Mouse (Mus musculus) CH12.LX (cell line): ENCODE data around the gene Gpank1. TPM values are rescaled to one million over a fixed set of nuclear protein-coding genes. Genes with fewer than 3 reads are reported as not detected.

Experiments used
- DNase-seq: peaks from one replicate; pipeline ENCODE4 v3.0.0-alpha.2; 2013; ENCODE audit errors: extremely low read depth
- H3K27ac ChIP-seq: 2 replicates; pipeline ENCODE4 v1.5.1; 2012; ENCODE audit warnings: low read depth, mild to moderate bottlenecking, control low read depth, moderate library complexity; ENCODE audit not compliant: insufficient read depth
- H3K27me3 ChIP-seq: replicated peaks from 2 replicates; pipeline ENCODE3; 2012; ENCODE audit warnings: inconsistent platforms
- H3K36me3 ChIP-seq, 2 experiments: replicated peaks in 1 of 2; 2 replicates each; pipeline versions ENCODE3 to v1.6.1; 2012; ENCODE audit warnings: inconsistent platforms in 1 of 2, low read length in 1 of 2, mild to moderate bottlenecking in 1 of 2, mixed read lengths in 1 of 2, moderate library complexity in 1 of 2; ENCODE audit not compliant: control insufficient read depth in 1 of 2, insufficient read depth in 1 of 2
- H3K4me1 ChIP-seq, 2 experiments: 2 replicates each; pipeline ENCODE4 v1.6.1; 2012; ENCODE audit warnings: inconsistent platforms in 1 of 2, moderate library complexity in 1 of 2; ENCODE audit not compliant: insufficient read depth in 2 of 2, control insufficient read depth in 1 of 2
- H3K4me2 ChIP-seq: 2 replicates; pipeline ENCODE4 v1.6.1; 2012; ENCODE audit warnings: low read depth, mild to moderate bottlenecking, control low read depth; ENCODE audit not compliant: poor library complexity, insufficient read depth, severe bottlenecking
- H3K4me3 ChIP-seq, 3 experiments: fragments of 150-350 bp in 1 of 3; sonication (generic) in 1 of 3; replicated peaks in 1 of 3; 2 replicates each; pipeline versions ENCODE3 to v1.5.1; 2011 to 2012; ENCODE audit warnings: low read depth in 2 of 3, low read length in 2 of 3, mild to moderate bottlenecking in 2 of 3, moderate library complexity in 2 of 3, control low read depth in 1 of 3, improper control_type of control experiment in 1 of 3, inconsistent platforms in 1 of 3, mixed read lengths in 1 of 3; ENCODE audit not compliant: poor library complexity in 1 of 3
- H3K79me2 ChIP-seq: replicated peaks from 2 replicates; pipeline ENCODE4 v1.6.1; 2012; ENCODE audit warnings: mild to moderate bottlenecking, moderate library complexity; ENCODE audit not compliant: control insufficient read depth, poor library complexity, insufficient read depth, severe bottlenecking; ENCODE audit errors: extremely low read depth
- H3K9ac ChIP-seq: 2 replicates; pipeline ENCODE4 v1.6.1; 2012; ENCODE audit warnings: low read depth, mild to moderate bottlenecking, control low read depth, moderate library complexity; ENCODE audit not compliant: insufficient read depth
- H3K9me3 ChIP-seq: replicated peaks from 2 replicates; pipeline ENCODE3; 2012; ENCODE audit warnings: low read length, inconsistent platforms, mixed read lengths
- CHD2 ChIP-seq: IDR thresholded peaks from 2 replicates; pipeline ENCODE4 v1.6.1; 2011; ENCODE audit warnings: low read length, improper control_type of control experiment
- CTCF ChIP-seq, 2 experiments: IDR thresholded peaks in 1 of 2; conservative IDR thresholded peaks in 1 of 2; 2 replicates each; pipeline ENCODE4 v1.5.1; 2011 to 2012; ENCODE audit warnings: low read depth in 2 of 2, low read length in 2 of 2, improper control_type of control experiment in 1 of 2, inconsistent platforms in 1 of 2, mild to moderate bottlenecking in 1 of 2, moderate library complexity in 1 of 2
- EP300 ChIP-seq: IDR thresholded peaks from 2 replicates; pipeline ENCODE4 v1.6.1; 2011; ENCODE audit warnings: low read length, improper control_type of control experiment
- HCFC1 ChIP-seq: IDR thresholded peaks from 2 replicates; pipeline ENCODE4 v1.6.1; 2012; ENCODE audit warnings: low read depth, mild to moderate bottlenecking, inconsistent platforms, low read length, improper control_type of control experiment
- JUN ChIP-seq: IDR thresholded peaks from 2 replicates; pipeline ENCODE4 v1.6.1; 2011; ENCODE audit warnings: low read depth, mild to moderate bottlenecking, low read length, improper control_type of control experiment, moderate library complexity; ENCODE audit not compliant: insufficient read depth
- JUND ChIP-seq: conservative IDR thresholded peaks from 2 replicates; pipeline ENCODE4 v1.6.1; 2011; ENCODE audit warnings: low read depth, low read length, improper control_type of control experiment
- MAZ ChIP-seq: IDR thresholded peaks from 2 replicates; pipeline ENCODE4 v1.6.1; 2012; ENCODE audit warnings: low read depth, mild to moderate bottlenecking, inconsistent platforms, low read length, improper control_type of control experiment, moderate library complexity
- MEF2A ChIP-seq: IDR thresholded peaks from 2 replicates; pipeline ENCODE4 v1.6.1; 2014; ENCODE audit warnings: low read depth, mild to moderate bottlenecking, inconsistent platforms, low read length, improper control_type of control experiment, borderline replicate concordance
- MXI1 ChIP-seq: IDR thresholded peaks from 2 replicates; pipeline ENCODE4 v1.6.1; 2011; ENCODE audit warnings: mild to moderate bottlenecking, low read depth, low read length, improper control_type of control experiment
- PAX5 ChIP-seq: IDR thresholded peaks from 2 replicates; pipeline ENCODE4 v1.6.1; 2012; ENCODE audit warnings: low read length, inconsistent platforms, mixed read lengths
- POLR2A ChIP-seq: IDR thresholded peaks from 2 replicates; pipeline ENCODE4 v1.6.1; 2011; ENCODE audit warnings: low read depth, mild to moderate bottlenecking, improper control_type of control experiment, low read length
- RAD21 ChIP-seq: IDR thresholded peaks from 2 replicates; pipeline ENCODE4 v1.6.1; 2011; ENCODE audit warnings: low read depth, mild to moderate bottlenecking, low read length, improper control_type of control experiment, moderate library complexity
- SIN3A ChIP-seq: IDR thresholded peaks from 2 replicates; pipeline ENCODE4 v1.6.1; 2012; ENCODE audit warnings: low read length, improper control_type of control experiment, inconsistent platforms
- TBP ChIP-seq: conservative IDR thresholded peaks from 2 replicates; pipeline ENCODE4 v1.6.1; 2011; ENCODE audit warnings: low read depth, low read length, improper control_type of control experiment
- USF1 ChIP-seq: IDR thresholded peaks from 2 replicates; pipeline ENCODE4 v1.6.1; 2014; ENCODE audit warnings: low read depth, mild to moderate bottlenecking, inconsistent platforms, low read length, improper control_type of control experiment
- dilution Hi-C: fragments of 300-500 bp; cut with MboI; formaldehyde crosslinking; loops from 2 replicates; pipeline ENCODE4 v1.14.3; 2020; ENCODE audit warnings: low sequenced_read_pairs; ENCODE audit not compliant: extremely low pct_unique_long_range_greater_than_20kb, extremely low pct_ligation_motif_present
- in situ Hi-C: fragments of 300-500 bp; cut with MboI; formaldehyde crosslinking; loops from 3 replicates; pipeline ENCODE4 v1.14.3; 2019; ENCODE audit warnings: low sequenced_read_pairs, low pct_ligation_motif_present, low pct_unique_long_range_greater_than_20kb, mixed read lengths
- polyA plus RNA-seq: library from polyadenylated mRNA; unstranded; fragments of >175 nt; gene quantifications from 2 replicates; pipeline ENCODE4 v1.2.1, GENCODE M21; 2012; ENCODE audit warnings: low read depth; ENCODE audit not compliant: insufficient read length
- total RNA-seq, 2 experiments: library from RNA; depleted of rRNA; stranded (reverse); fragments of 300-350 nt in 1 of 2; fragments of >200 nt in 1 of 2; gene quantifications; 2 replicates each; pipeline ENCODE4 v1.2.3; 2012 to 2014

The Gpank1 gene
- total and polyA plus RNA-seq, 3 experiments: 32.6 to 43.0 (median 33.6) TPM

- H3K4me2 ChIP-seq: no peak overlapping the region
- H3K27ac ChIP-seq: no peak overlapping the region
- H3K4me3 ChIP-seq: no peak overlapping the region
- H3K9me3 ChIP-seq: no peaks in the 10 kb centered on the region
- no peaks in the 10 kb centered on the region for H3K79me2 ChIP-seq
- no peak overlapping the region for H3K9ac ChIP-seq
- TF ChIP-seq EP300 (no peak), JUND (no peak), RAD21 (no peak), USF1 (no peak), MEF2A (no peak), SIN3A (no peak), CHD2 (no peak), MXI1 (no peak), CTCF (conservative IDR thresholded peaks at IDR 0.05 in 1 of 2, IDR thresholded peaks at IDR 0.05 in 1 of 2; ENCODE audit: low read depth in 2 of 2, low read length in 2 of 2) (no peak), HCFC1 (no peak), JUN (no peak), PAX5 (no peak), MAZ (no peak)
- TF ChIP-seq, all 38 proteins: peak for 0
- H3K27me3 ChIP-seq: no peaks in the 10 kb centered on the region
- in situ Hi-C loops (no loop called here), dilution Hi-C loops (no loop called here)
- H3K4me1 ChIP-seq: peaks cover 4 to 5% of the 10 kb centered on the region in 2 experiments; a peak in 1 of 4 replicates
- no peak for DNase-seq
- no peaks in the 10 kb centered on the region for H3K36me3 ChIP-seq
Measured at GRCm38 (mm10) chr17:35074097-35074496, 47.2 kb upstream of the Gpank1 start.

GRCm38 (mm10) chr17:35076507-35077176 is 44.6 kb upstream of the Gpank1 start, which contains the start of gene Ly6g6e:
Gene Ly6g6e, plus strand, starts transcription at chr17:35076902.
- Histone ChIP-seq H3K9ac (no peak within 1 kb of the TSS), H3K4me2 (no peak within 1 kb of the TSS), H3K4me3 (no peak within 1 kb of the TSS), H3K36me3 (no peaks in the 10 kb centered on the region), H3K79me2 (no peaks in the 10 kb centered on the region), H3K9me3 (no peaks in the 10 kb centered on the region), H3K27me3 (no peaks in the 10 kb centered on the region), H3K27ac (no peak within 1 kb of the TSS), H3K4me1 (peaks cover 14 to 20% of the 10 kb centered on the region in 2 experiments)
- no peak for DNase-seq
- dilution Hi-C loops: no loop called here
- in situ Hi-C loops: no loop called here
- TF ChIP-seq RAD21 (no peak), JUN (no peak), TBP (no peak), SIN3A (no peak), POLR2A (no peak)
